Mouse (Mus musculus) stomach, postnatal 0 days (tissue): Measurements from ENCODE around the gene Arid5b. TPM values are rescaled to one million over a fixed set of nuclear protein-coding genes. Genes with fewer than 3 reads are reported as not detected.

Source experiments
- ATAC-seq: fragments of 200-750 bp; cut with Nextera tagmentation; 2 replicates; pipeline ENCODE4 v1.8.0; 2017; ENCODE audit not compliant: low FRiP score, low TSS enrichment
- DNase-seq: peaks from one replicate; pipeline ENCODE4 v3.0.0-alpha.2; 2016; ENCODE audit warnings: low spot score
- H3K27ac ChIP-seq: fragments of 300-500 bp; sonication (generic); replicated peaks from 2 replicates; pipeline ENCODE4 v1.5.1; 2014; ENCODE audit warnings: mild to moderate bottlenecking, control low read depth
- H3K27me3 ChIP-seq: fragments of 300-500 bp; sonication (generic); 2 replicates; pipeline ENCODE4 v1.6.1; 2014; ENCODE audit warnings: low read length; ENCODE audit not compliant: control insufficient read depth, insufficient read depth
- H3K36me3 ChIP-seq: fragments of 300-500 bp; sonication (generic); 2 replicates; pipeline ENCODE4 v1.6.1; 2014; ENCODE audit warnings: low read length, mixed read lengths; ENCODE audit not compliant: control insufficient read depth, insufficient read depth
- H3K4me1 ChIP-seq: fragments of 300-500 bp; sonication (generic); replicated peaks from 2 replicates; pipeline ENCODE4 v1.6.1; 2014; ENCODE audit warnings: antibody characterized with exemption; ENCODE audit not compliant: control insufficient read depth, insufficient read depth
- H3K4me2 ChIP-seq: fragments of 300-500 bp; sonication (generic); replicated peaks from 2 replicates; pipeline ENCODE4 v1.6.1; 2014; ENCODE audit warnings: low read depth, mild to moderate bottlenecking, control low read depth, moderate library complexity
- H3K4me3 ChIP-seq: fragments of 300-500 bp; sonication (generic); 2 replicates; pipeline ENCODE4 v1.5.1; 2014; ENCODE audit warnings: low read depth, low read length, control low read depth
- H3K9ac ChIP-seq: fragments of 300-500 bp; sonication (generic); 2 replicates; pipeline ENCODE4 v1.6.1; 2014; ENCODE audit warnings: mild to moderate bottlenecking, low read length, control low read depth, mixed read lengths
- H3K9me3 ChIP-seq: fragments of 300-500 bp; sonication (generic); 2 replicates; pipeline ENCODE4 v1.6.1; 2016; ENCODE audit warnings: low read length; ENCODE audit not compliant: control insufficient read depth
- CTCF ChIP-seq: IDR thresholded peaks from 2 replicates; pipeline ENCODE4 v1.5.1; 2016; ENCODE audit warnings: antibody characterized with exemption, low read depth, mild to moderate bottlenecking, moderate library complexity
- EP300 ChIP-seq: optimal IDR thresholded peaks from 2 replicates; pipeline ENCODE3; 2016; ENCODE audit warnings: antibody characterized with exemption
- WGBS: fragments of 180-500 bp; shearing (Covaris S2); extraction: QIAGEN DNeasy Blood & Tissue Kit; methylation state at CpG from one replicate; pipeline ENCODE4 v1.1.7; 2014; 5-methylcytosine and 5-hydroxymethylcytosine counted together
- polyA plus RNA-seq: library from polyadenylated mRNA; unstranded; fragments of >200 nt; fragmentation: Nextera tagmentation; extraction: Ambion mirVana; gene quantifications from 2 replicates; pipeline ENCODE4 v1.2.1, GENCODE M21; 2015

Gene Arid5b
- polyA plus RNA-seq, 1 experiment from 2014 or later: 18.3 TPM

DNA sequence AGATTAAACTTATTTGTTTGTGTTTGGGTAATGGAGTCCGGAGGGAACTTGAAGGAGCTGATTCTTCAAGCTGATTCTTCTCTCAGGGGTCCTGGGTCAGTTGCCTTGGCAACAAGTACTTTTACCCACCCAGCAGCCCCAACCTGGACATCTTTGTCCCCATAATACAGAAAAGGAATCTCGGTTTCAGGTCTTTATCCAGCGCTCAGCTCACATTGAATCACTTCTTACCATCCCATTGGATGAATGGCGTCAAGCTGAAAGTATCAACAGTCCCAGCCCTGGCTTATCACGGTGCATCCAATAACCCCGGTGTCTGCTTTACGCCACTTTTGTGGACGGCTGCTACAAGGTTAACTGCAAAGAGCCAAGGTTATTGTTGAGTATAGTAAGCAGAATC, 210.1 kb downstream of the Arid5b start:
- Histone ChIP-seq H3K36me3 (no peaks in the 10 kb centered on the region), H3K4me2 (no peak overlapping the region), H3K27ac (no peak overlapping the region), H3K9me3 (no peaks in the 10 kb centered on the region), H3K9ac (no peak overlapping the region), H3K4me1 (no peaks in the 10 kb centered on the region), H3K4me3 (no peak overlapping the region), H3K27me3 (no peaks in the 10 kb centered on the region)
- 74% methylated on average over 8 of the region's 8 CpGs for WGBS
- no peak for TF ChIP-seq EP300
- no peak for TF ChIP-seq CTCF
- no peak for ATAC-seq
- no peak for DNase-seq

DNA sequence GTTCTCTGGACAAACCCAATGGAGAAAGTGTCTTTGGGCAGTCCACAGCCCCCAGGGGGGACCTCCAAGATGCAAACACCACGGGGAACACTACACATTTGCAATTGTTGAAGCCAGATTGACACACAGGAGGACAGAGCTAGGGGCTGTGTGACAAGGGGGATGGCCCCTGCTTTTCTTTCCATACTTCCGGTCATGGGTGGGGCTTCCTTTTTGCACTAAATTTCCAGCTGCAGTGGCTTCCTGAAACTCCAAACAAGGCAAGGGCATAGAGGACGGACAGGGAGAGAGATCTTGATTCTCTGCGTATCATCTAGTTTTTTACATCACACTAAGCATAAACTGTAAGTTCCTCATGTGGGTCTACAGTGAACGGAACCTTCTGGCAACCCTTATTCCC, 210.6 kb downstream of the Arid5b start:
- Histone ChIP-seq H3K9me3 (no peaks in the 10 kb centered on the region), H3K27ac (no peak overlapping the region), H3K4me1 (no peaks in the 10 kb centered on the region), H3K27me3 (no peaks in the 10 kb centered on the region), H3K4me2 (no peak overlapping the region), H3K4me3 (no peak overlapping the region), H3K9ac (no peak overlapping the region), H3K36me3 (no peaks in the 10 kb centered on the region)
- WGBS: 78% methylated on average over 5 of the region's 5 CpGs
- TF ChIP-seq CTCF: no peak
- no peak for TF ChIP-seq EP300
- no peak for DNase-seq
- ATAC-seq: no peak

DNA sequence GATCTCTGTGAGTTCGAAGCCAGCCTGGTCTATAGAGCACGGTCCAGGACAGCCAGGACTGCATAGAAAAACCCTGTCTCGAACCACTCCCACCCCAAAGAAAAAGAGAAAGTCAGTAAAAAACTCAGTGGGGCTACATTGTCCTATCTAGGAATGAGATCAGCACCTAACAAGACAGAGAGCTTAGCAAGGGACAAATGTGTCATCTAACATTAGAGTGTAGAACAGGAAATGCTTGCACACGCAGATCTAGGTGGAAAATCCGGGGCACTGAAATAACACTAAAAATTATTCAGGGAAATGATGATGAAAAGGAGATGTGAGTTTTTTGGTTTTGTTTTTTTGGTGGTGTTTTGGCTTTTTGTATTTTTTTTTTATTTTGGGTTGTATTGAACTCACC, 212.4 kb downstream of the Arid5b start:
- Histone ChIP-seq H3K9ac (no peak overlapping the region), H3K9me3 (no peaks in the 10 kb centered on the region), H3K27me3 (no peaks in the 10 kb centered on the region), H3K4me3 (no peak overlapping the region), H3K27ac (no peak overlapping the region), H3K4me1 (no peaks in the 10 kb centered on the region), H3K4me2 (no peak overlapping the region), H3K36me3 (no peaks in the 10 kb centered on the region)
- DNase-seq (no peak), ATAC-seq (no peak)
- TF ChIP-seq EP300 (no peak), CTCF (no peak)
- WGBS: 87% methylated on average over 5 of the region's 5 CpGs

GRCm38 (mm10) chr10:68064571-68064970, 214.0 kb downstream of the Arid5b start:
- Histone ChIP-seq H3K4me1 (peaks cover 3% of the 10 kb centered on the region; the same call in 1 of the 2 replicates), H3K27me3 (no peaks in the 10 kb centered on the region), H3K4me3 (no peak overlapping the region), H3K9ac (no peak overlapping the region), H3K36me3 (no peaks in the 10 kb centered on the region), H3K27ac (no peak overlapping the region), H3K9me3 (no peaks in the 10 kb centered on the region), H3K4me2 (no peak overlapping the region)
- 90% methylated on average over 10 of the region's 10 CpGs for WGBS
- DNase-seq (no peak), ATAC-seq (no peak)
- TF ChIP-seq CTCF: no peak
- TF ChIP-seq EP300: no peak

- no peak for ATAC-seq
- no peak for DNase-seq
- 54% methylated on average over 8 of the region's 8 CpGs for WGBS
These were observed 214.6 kb downstream of the Arid5b start for GRCm38 (mm10) chr10:68063806-68064545.

DNA sequence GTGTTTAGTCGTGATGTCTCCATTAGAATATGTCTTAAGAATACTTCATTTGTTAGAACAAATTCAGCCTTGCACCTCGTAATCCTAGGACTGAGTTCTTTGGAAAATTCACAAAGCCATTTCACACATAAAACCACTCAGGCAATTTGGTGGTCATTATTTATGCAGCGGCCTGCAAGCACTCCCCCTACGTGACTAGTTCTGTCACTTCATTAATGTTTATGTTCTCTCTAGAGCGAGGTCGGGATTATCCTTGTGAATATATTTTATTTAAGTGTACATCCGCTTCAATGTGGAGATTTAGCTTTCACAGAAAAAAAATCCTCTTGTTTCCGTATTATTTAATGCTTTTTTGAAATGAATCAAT, 217.3 kb downstream of the Arid5b start:
- H3K27me3 ChIP-seq: no peaks in the 10 kb centered on the region
- 31% methylated on average over 8 of the region's 8 CpGs for WGBS
- peaks cover 3% of the 10 kb centered on the region; the same call in 1 of the 2 replicates for H3K4me1 ChIP-seq
- no peak overlapping the region for H3K4me3 ChIP-seq
- no peak for ATAC-seq
- TF ChIP-seq EP300 (no peak), CTCF (no peak)
- H3K27ac ChIP-seq: peak overlapping the region; percentile 81
- H3K4me2 ChIP-seq: peak overlapping the region; percentile 26; the same call in 1 of the 2 replicates
- no peaks in the 10 kb centered on the region for H3K9me3 ChIP-seq
- DNase-seq: no peak
- no peak overlapping the region for H3K9ac ChIP-seq
- H3K36me3 ChIP-seq: no peaks in the 10 kb centered on the region

More at GRCm38 (mm10) chr10:68063806-68064545, 214.6 kb downstream of the Arid5b start:
- Histone ChIP-seq H3K9me3 (no peaks in the 10 kb centered on the region), H3K9ac (no peak overlapping the region), H3K27ac (no peak overlapping the region), H3K36me3 (no peaks in the 10 kb centered on the region), H3K4me3 (no peak overlapping the region), H3K4me2 (no peak overlapping the region), H3K27me3 (no peaks in the 10 kb centered on the region), H3K4me1 (peaks cover 3% of the 10 kb centered on the region; the same call in 1 of the 2 replicates)
- TF ChIP-seq EP300: no peak
- TF ChIP-seq CTCF: no peak
